Mouse (Mus musculus) liver, embryonic 14.5 days (tissue): ENCODE results near the gene Gm49630.
"Not testable (repeated sequence)": the region's sequence is repeated elsewhere in the genome, so short reads cannot be mapped to it uniquely, and the experiment has no call there.

Experiments used
- CTCF ChIP-seq: IDR thresholded peaks from 2 replicates; pipeline ENCODE4 v1.5.1; 2016; ENCODE audit warnings: antibody characterized with exemption, low read depth, control low read depth
- EP300 ChIP-seq: IDR thresholded peaks from 2 replicates; pipeline ENCODE4 v1.6.1; 2016; ENCODE audit warnings: antibody characterized with exemption, low read depth

- TF ChIP-seq EP300, CTCF: not testable (repeated sequence)
Measured at GRCm38 (mm10) chr17:7395116-7395515, 23.3 kb upstream of the Gm49630 start.
